Mouse (Mus musculus): ENCODE measurements around the gene 4930595D18Rik. TPM values are rescaled to one million over a fixed set of nuclear protein-coding genes. Genes with fewer than 3 reads are reported as not detected.

The 4930595D18Rik gene
- total and polyA plus RNA-seq, 2 experiments from 2014 or later, result not detected

- ATAC-seq (ENCODE audit: insufficient read depth, low read depth), result no peak
- no peak overlapping the region for H3K4me3 ChIP-seq (ENCODE audit: low read depth, low read length)
Measured at GRCm38 (mm10) chr12:111160871-111161270, 23.4 kb downstream of the 4930595D18Rik start.

GRCm38 (mm10) chr12:111159659-111160428, 24.4 kb downstream of the 4930595D18Rik start:
- 0 out of 2 replicates have a peak, but pooled peaks cover 15% of the 10 kb centered on the region for H3K4me1 ChIP-seq (ENCODE audit: control insufficient read depth, insufficient read depth)
- TF ChIP-seq CTCF (IDR thresholded peaks at IDR 0.05; ENCODE audit: low read depth), result no peak
- no peak for TF ChIP-seq EP300 (IDR thresholded peaks at IDR 0.05; ENCODE audit: low read depth)
- no peaks in the 10 kb centered on the region for H3K27me3 ChIP-seq (ENCODE audit: control insufficient read depth, insufficient read depth, low read length)
- H3K27ac ChIP-seq (ENCODE audit: low read depth), result peak overlapping the region; percentile 46; the same call in 1 of the 2 replicates
- H3K4me2 ChIP-seq (ENCODE audit: low read depth, low read length), result peak overlapping the region; percentile 18; the same call in 1 of the 2 replicates
- 46% methylated on average over 12 of the region's 12 CpGs for WGBS
- no peaks in the 10 kb centered on the region for H3K36me3 ChIP-seq (replicated peaks; ENCODE audit: control insufficient read depth, insufficient read depth, low read length)
- no peaks in the 10 kb centered on the region for H3K9me3 ChIP-seq (replicated peaks; ENCODE audit: control insufficient read depth, low read length)
- no peak overlapping the region for H3K9ac ChIP-seq (replicated peaks; ENCODE audit: low read depth, low read length)
- DNase-seq (ENCODE audit: low spot score) (no peak), ATAC-seq (ENCODE audit: insufficient read depth, low read depth) (no peak)
- no peak overlapping the region for H3K4me3 ChIP-seq (ENCODE audit: low read depth, low read length)

More at GRCm38 (mm10) chr12:111160871-111161270, 23.4 kb downstream of the 4930595D18Rik start:
- H3K4me2 ChIP-seq (ENCODE audit: low read depth, low read length), result no peak overlapping the region
- WGBS, result 90% methylated on average over 10 of the region's 10 CpGs
- DNase-seq (ENCODE audit: low spot score), result no peak
- H3K36me3 ChIP-seq (replicated peaks; ENCODE audit: control insufficient read depth, insufficient read depth, low read length), result no peaks in the 10 kb centered on the region
- no peak overlapping the region for H3K27ac ChIP-seq (ENCODE audit: low read depth)
- no peaks in the 10 kb centered on the region for H3K9me3 ChIP-seq (replicated peaks; ENCODE audit: control insufficient read depth, low read length)
- 0 out of 2 replicates have a peak, but pooled peaks cover 18% of the 10 kb centered on the region for H3K4me1 ChIP-seq (ENCODE audit: control insufficient read depth, insufficient read depth)
- no peaks in the 10 kb centered on the region for H3K27me3 ChIP-seq (ENCODE audit: control insufficient read depth, insufficient read depth, low read length)
- no peak overlapping the region for H3K9ac ChIP-seq (replicated peaks; ENCODE audit: low read depth, low read length)
- no peak for TF ChIP-seq EP300 (IDR thresholded peaks at IDR 0.05; ENCODE audit: low read depth)
- no peak for TF ChIP-seq CTCF (IDR thresholded peaks at IDR 0.05; ENCODE audit: low read depth)

- no peak overlapping the region for H3K4me3 ChIP-seq (ENCODE audit: low read depth, low read length)
- H3K27me3 ChIP-seq (ENCODE audit: control insufficient read depth, insufficient read depth, low read length), result no peaks in the 10 kb centered on the region
- no peak for TF ChIP-seq CTCF (IDR thresholded peaks at IDR 0.05; ENCODE audit: low read depth)
- TF ChIP-seq EP300 (IDR thresholded peaks at IDR 0.05; ENCODE audit: low read depth), result no peak
- H3K9me3 ChIP-seq (replicated peaks; ENCODE audit: control insufficient read depth, low read length), result no peaks in the 10 kb centered on the region
- H3K4me1 ChIP-seq (ENCODE audit: control insufficient read depth, insufficient read depth), result no peaks in the 10 kb centered on the region
- no peaks in the 10 kb centered on the region for H3K36me3 ChIP-seq (replicated peaks; ENCODE audit: control insufficient read depth, insufficient read depth, low read length)
- WGBS, result 92% methylated on average over 1 of the region's 1 CpGs
- no peak overlapping the region for H3K27ac ChIP-seq (ENCODE audit: low read depth)
- no peak overlapping the region for H3K9ac ChIP-seq (replicated peaks; ENCODE audit: low read depth, low read length)
- DNase-seq (ENCODE audit: low spot score) (no peak), ATAC-seq (ENCODE audit: insufficient read depth, low read depth) (no peak)
- H3K4me2 ChIP-seq (ENCODE audit: low read depth, low read length), result no peak overlapping the region
Measured at GRCm38 (mm10) chr12:111155756-111156155, 28.5 kb downstream of the 4930595D18Rik start.

GRCm38 (mm10) chr12:111154641-111155040, 29.6 kb downstream of the 4930595D18Rik start:
- TF ChIP-seq EP300 (IDR thresholded peaks at IDR 0.05; ENCODE audit: low read depth) (no peak), CTCF (IDR thresholded peaks at IDR 0.05; ENCODE audit: low read depth) (no peak)
- Histone ChIP-seq H3K27me3 (ENCODE audit: control insufficient read depth, insufficient read depth, low read length) (no peaks in the 10 kb centered on the region), H3K9me3 (replicated peaks; ENCODE audit: control insufficient read depth, low read length) (no peaks in the 10 kb centered on the region), H3K4me2 (ENCODE audit: low read depth, low read length) (no peak overlapping the region), H3K9ac (replicated peaks; ENCODE audit: low read depth, low read length) (no peak overlapping the region), H3K4me3 (ENCODE audit: low read depth, low read length) (no peak overlapping the region), H3K36me3 (replicated peaks; ENCODE audit: control insufficient read depth, insufficient read depth, low read length) (no peaks in the 10 kb centered on the region), H3K27ac (ENCODE audit: low read depth) (no peak overlapping the region), H3K4me1 (ENCODE audit: control insufficient read depth, insufficient read depth) (no peaks in the 10 kb centered on the region)
- WGBS, result 50% methylated on average over 6 of the region's 6 CpGs
- DNase-seq (ENCODE audit: low spot score), result no peak
- ATAC-seq (ENCODE audit: insufficient read depth, low read depth), result no peak

GRCm38 (mm10) chr12:111153946-111154345, 30.3 kb downstream of the 4930595D18Rik start:
- Histone ChIP-seq H3K4me1 (ENCODE audit: control insufficient read depth, insufficient read depth) (no peaks in the 10 kb centered on the region), H3K9ac (replicated peaks; ENCODE audit: low read depth, low read length) (no peak overlapping the region), H3K36me3 (replicated peaks; ENCODE audit: control insufficient read depth, insufficient read depth, low read length) (no peaks in the 10 kb centered on the region), H3K27me3 (ENCODE audit: control insufficient read depth, insufficient read depth, low read length) (no peaks in the 10 kb centered on the region), H3K4me2 (ENCODE audit: low read depth, low read length) (no peak overlapping the region), H3K9me3 (replicated peaks; ENCODE audit: control insufficient read depth, low read length) (no peaks in the 10 kb centered on the region), H3K4me3 (ENCODE audit: low read depth, low read length) (no peak overlapping the region), H3K27ac (ENCODE audit: low read depth) (no peak overlapping the region)
- no peak for TF ChIP-seq EP300 (IDR thresholded peaks at IDR 0.05; ENCODE audit: low read depth)
- no peak for TF ChIP-seq CTCF (IDR thresholded peaks at IDR 0.05; ENCODE audit: low read depth)
- ATAC-seq (ENCODE audit: insufficient read depth, low read depth), result no peak
- 86% methylated on average over 5 of the region's 5 CpGs for WGBS
- no peak for DNase-seq (ENCODE audit: low spot score)
